Mouse (Mus musculus): Measurements from ENCODE around the gene Hacl1. TPM values are rescaled to one million over a fixed set of nuclear protein-coding genes. Genes with fewer than 3 reads are reported as not detected.

Hacl1 gene
- total RNA-seq, 2 experiments from 2014 or later: 0.58 to 11.2 TPM

- ATAC-seq (replicated peaks; ENCODE audit: low FRiP score, poor library complexity, severe bottlenecking): no peak
Observed at GRCm38 (mm10) chr14:31586451-31586850, 54.6 kb downstream of the Hacl1 start.

GRCm38 (mm10) chr14:31583082-31583481 lies 58.0 kb downstream of the Hacl1 start:
- no peak for ATAC-seq (replicated peaks; ENCODE audit: low FRiP score, poor library complexity, severe bottlenecking)

DNA sequence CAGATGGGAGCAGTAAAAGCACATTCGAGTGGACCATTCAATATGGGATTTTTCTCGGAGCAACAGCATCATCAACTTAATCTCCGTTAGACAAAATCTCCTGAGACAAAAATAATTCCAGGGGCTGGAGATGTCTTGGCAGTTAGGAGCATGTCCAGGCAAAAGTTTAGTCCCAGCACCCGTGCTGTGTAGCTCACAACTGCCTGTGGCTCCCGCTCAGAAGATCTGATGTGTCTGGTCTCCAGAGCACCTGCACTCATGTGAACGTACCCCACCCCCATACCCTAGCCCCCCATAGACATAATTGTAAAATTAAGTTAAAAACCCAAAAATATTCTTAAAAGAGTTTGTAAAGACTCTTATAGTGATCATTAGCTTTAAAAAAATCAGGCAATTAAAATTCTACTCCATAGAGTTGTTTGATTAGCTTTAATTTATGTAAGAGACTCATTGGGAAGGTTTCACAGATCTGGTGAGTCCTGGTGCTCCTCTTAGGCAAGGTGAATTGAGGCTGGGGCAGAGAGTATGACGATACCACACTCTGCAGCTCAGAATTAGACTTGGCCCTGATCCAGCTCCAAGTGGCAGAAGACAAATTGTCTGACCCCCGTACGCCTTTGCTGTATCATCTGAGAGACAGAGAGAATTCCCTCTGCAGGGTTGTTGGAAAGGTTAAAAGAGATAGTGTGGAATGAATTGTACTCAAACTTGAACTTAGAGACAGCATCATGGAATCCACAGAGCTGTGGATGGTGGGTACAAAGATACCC lies 62.9 kb downstream of the Hacl1 start:
- ATAC-seq (replicated peaks; ENCODE audit: low FRiP score, poor library complexity, severe bottlenecking): no peak

DNA sequence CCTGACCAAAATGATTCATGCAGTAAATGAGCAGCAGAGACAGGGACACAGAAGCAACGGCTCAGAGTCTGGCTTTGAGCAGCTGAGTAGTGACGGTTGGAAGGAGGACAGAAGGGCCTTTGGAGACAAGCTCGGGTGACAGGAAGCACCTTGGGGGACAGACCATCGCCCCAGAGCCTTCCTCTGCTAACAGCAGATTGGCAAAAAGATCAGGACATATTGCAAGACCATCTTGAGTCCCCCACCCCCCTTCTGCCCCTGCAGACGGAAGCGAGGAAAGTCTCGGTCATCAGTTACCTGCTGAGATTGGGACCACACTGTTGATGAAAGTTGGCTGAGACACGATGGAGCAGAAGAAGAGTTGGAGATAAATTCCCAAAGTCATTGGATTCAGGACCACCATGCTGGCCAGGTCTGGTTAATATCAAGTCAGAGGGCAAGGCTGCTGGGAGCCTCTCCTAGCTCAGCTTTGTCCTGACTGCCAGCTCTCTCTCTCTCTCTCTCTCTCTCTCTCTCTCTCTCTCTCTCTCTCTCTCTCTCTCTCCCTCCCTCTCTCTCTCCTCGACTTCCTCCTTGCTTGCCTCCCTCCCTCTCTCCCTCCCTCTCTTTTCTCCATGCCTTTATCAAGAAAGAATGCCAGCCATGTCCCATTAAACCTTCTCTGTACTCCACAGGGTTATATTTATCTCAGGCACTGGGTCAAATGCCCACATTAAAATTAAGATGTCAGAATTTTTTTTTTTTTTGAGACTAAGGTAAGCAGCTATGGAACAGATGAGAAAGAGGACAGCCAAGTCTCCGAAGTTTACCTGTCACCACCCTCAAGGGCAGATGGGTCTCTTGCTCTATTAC lies 64.0 kb downstream of the Hacl1 start:
- no peak for ATAC-seq (replicated peaks; ENCODE audit: low FRiP score, poor library complexity, severe bottlenecking)

- ATAC-seq (replicated peaks; ENCODE audit: low FRiP score, poor library complexity, severe bottlenecking): no peak
Observed at GRCm38 (mm10) chr14:31575866-31576265, 65.2 kb downstream of the Hacl1 start.

DNA sequence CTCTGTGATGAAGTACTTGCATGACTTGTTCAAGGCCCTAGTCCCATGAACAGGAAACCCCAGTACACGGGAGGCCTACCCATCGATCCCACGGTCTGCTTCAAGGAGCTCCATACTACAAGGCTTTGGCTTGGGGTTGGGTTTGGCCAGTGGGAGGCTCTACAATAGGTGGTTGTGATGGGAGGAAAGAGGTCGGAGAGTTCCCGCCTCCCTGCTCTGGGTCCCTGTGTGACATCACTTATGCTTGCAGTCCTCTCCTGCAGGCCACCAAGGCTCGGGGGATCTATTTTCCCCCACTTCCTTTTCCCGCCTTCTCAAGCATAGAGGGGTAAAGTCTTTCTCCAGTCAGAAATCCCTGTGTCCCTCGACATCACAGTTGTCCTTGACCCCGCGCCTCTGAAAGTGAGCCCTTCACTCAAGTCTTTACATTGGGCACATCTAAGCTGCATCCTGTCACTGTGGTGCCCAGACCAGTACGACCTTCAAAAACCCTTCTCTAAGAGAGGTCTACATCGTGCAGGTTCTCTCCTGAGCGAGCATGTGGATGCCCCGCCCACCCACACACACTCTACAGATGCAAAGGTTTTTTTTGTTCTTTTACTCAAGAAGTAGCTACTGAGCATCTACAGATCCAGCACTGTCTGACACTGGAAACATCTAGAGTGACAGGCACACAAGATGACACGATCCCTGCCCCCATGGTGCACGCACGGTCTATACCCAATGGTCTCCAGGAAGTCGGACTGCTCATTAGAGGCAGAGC lies 66.0 kb downstream of the Hacl1 start:
- ATAC-seq (replicated peaks; ENCODE audit: low FRiP score, poor library complexity, severe bottlenecking): no peak

DNA sequence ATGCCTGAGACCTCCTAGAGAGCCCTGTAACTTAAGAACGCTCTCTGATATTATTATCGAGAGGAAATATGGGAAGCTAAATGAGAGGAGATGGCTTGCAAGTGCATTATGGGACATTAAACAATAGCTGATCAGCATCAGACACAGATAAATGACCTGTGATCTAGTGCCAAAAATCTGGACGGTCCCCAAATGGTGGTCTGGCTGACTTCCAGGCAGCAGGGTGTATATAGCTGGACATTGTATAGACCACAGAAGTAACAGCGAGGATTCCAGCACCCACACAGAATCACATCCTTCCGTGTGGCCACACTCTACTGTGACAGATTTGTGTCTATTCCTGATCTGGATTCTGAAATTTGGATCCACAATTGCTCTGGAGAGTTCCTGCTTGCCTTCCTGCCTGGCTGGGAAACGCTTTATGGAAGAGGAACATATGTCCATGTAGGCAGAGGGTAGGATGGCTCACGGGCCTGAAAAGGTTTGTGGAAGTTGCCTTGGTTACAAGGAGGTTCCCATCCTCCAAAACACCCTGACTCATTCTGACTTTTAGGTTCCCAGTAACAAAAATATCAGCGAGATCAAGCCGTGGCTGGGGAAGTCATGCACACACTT lies 68.4 kb downstream of the Hacl1 start:
- ATAC-seq (replicated peaks; ENCODE audit: low FRiP score, poor library complexity, severe bottlenecking): no peak

GRCm38 (mm10) chr14:31571419-31571818 lies 69.7 kb downstream of the Hacl1 start:
- ATAC-seq (replicated peaks; ENCODE audit: low FRiP score, poor library complexity, severe bottlenecking): no peak

DNA sequence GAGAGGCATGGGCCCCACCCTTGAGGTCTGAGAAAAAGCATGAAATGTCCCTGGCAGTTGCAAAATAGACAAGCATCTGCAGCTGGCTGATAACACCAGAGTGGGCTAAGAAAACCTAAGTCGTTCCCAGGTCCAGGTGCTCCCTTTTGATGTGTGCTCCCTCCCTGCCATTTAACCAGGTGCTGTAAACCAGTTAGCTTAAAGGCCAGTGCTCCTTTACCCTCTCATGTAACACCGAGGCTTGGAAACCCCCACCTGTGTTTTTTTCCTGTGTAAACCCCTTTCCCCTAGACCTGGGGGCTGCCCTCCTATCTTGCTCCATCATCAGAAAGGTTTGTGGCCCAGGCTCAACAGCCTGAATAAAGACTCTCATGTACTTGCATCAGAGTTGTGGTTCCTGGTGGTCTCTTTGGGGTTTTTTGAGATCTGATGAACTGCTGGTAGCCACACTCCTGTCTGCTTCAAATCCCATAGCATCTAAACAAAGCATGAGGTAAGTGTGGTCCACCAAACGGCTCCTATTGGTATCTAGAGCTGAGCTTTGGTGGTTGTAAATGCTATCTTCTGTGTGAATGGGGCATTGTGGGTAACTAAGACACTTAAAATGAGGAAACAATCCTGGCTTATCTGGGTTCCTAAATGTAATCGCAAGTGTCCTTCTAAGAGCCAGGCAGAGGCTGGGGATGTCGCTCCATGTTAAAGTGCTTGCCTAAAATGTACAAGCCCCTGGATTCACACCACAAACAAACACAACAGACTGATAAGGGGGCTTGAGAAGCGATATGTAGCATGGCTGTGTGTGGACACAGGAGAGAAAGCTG lies 70.7 kb downstream of the Hacl1 start:
- no peak for ATAC-seq (replicated peaks; ENCODE audit: low FRiP score, poor library complexity, severe bottlenecking)

DNA sequence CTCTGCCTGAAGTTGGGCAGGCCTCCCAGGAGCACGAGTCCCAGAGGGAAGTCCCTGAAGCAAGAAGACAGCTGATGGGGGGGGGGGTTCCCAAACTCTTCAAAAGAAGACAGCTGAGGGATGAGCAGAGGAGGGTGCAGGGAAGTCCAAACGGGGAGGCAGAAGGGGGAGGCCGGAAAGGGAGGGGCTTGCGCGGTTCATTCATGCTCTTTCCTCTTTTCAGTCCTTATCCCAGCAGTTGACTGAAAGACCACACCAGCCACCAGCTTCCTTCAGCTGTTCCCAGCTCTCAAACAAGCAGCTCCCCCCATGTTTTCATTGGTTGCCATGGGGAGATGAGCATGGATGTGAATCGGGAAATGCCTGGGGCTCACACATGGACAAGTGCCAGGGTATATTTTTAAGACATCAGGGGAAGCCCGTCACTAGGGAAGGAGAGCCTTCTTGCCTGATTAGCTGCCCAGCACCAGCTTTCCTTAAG lies 71.9 kb downstream of the Hacl1 start:
- no peak for ATAC-seq (replicated peaks; ENCODE audit: low FRiP score, poor library complexity, severe bottlenecking)

DNA sequence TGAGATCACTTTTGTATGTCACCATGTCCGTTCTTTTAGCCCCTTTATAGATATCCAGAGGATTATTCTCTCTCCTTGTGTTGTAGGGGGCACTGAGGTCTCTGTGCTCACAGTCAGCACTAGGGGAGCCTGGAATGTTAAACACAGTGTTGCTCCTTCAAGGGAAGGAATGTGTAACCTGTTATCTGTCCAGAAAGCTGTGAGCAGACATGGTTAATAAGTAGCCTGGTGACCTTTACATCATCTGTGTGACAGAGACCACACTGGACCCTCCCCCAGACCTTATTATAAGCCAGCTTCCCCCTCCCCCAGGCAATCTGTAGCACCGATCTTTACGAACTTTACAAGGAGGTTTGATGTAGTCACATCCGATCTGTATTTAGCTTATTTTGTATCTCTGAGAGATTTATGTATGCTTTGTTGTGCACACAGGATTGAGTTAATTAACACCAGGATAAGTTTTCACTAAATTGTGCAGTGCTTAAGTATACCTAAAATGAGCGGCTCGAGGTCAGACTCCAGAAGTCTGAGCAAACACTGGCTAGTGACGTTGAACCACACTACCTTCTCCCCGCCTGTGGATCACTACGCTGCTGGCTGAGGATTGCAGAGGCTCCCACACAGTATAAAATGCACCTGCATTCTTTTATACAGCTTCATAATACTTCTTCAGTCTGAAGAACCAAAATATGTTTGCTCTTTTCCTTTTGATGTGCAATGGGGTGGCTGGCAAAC lies 75.4 kb downstream of the Hacl1 start:
- ATAC-seq (replicated peaks; ENCODE audit: low FRiP score, poor library complexity, severe bottlenecking): no peak

DNA sequence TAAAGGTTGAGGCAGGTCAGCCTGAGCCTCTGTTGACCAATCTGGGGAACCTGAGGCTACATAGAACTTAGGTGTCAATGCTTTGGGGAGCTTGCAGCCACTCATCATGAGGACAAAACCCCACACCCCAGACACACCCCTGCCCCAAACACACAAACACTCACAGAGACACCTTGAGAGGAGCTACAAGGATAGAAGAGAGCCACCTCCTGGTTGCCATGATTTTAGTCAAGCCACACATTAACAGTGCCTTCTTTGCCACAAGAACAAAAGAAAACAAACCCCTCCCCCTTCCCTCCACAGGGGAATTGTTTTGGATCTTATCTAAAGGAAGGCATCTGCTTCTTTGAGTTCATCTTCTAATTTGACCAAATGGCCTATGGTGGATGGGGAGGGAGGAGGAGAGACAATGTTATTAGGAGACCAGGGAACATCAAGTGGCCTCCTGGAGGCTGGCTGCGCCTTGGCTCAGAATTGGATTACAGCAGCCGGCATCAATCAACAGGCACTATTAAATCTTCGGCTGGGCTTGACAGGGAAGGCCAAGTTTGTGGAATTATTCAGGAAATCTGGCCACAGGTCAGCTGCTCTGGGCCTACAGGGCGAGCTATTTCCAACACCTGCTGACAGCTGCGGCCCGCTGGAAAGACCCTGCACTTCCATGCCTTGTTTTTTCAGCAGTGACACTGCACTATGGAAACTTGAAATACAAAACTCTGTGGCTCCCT lies 76.5 kb downstream of the Hacl1 start:
- no peak for ATAC-seq (replicated peaks; ENCODE audit: low FRiP score, poor library complexity, severe bottlenecking)

GRCm38 (mm10) chr14:31560886-31561285 lies 80.2 kb downstream of the Hacl1 start:
- ATAC-seq (replicated peaks; ENCODE audit: low FRiP score, poor library complexity, severe bottlenecking): no peak; the same call in 1 of the 2 replicates

GRCm38 (mm10) chr14:31559216-31559615 lies 81.9 kb downstream of the Hacl1 start:
- no peak for ATAC-seq (replicated peaks; ENCODE audit: low FRiP score, poor library complexity, severe bottlenecking)

DNA sequence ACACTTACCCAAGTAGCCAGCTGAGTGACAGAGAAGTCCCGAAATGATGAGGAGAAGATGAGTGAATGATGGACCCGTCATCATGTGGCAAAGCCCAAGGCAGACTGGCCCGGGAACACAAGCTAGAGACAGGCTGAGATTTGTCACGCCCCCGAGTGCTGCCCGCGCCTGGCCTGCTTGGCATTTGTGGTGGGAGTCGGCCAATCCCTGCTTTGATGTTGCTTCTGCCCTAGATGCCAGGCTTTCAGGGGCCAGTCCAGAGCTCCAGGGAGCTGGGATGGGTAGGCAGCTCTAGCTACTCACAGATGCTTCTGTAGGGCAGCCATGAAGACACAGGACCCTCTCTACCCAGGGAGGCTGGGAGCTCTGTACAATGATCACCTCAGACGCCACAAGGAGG lies 83.3 kb downstream of the Hacl1 start:
- no peak for ATAC-seq (replicated peaks; ENCODE audit: low FRiP score, poor library complexity, severe bottlenecking)

DNA sequence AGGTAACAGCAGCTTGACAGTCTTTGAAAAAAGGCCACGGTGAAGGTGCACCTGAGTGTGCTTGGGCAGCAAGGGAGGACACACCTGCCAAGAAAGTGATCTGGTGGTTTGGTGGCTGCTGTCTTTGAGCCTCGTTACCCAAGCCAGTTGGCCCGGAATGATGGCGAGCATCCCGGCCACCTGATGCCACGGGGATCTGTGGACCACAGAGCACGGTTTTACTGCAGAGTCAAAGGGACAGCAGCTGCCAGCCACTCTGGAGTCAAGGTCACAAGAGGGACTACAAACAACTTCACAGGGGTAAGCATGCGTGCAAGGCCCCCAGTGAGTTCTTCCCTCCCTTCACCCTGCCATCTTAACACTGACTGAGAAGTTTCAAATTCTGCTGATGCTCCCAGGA lies 83.8 kb downstream of the Hacl1 start:
- no peak for ATAC-seq (replicated peaks; ENCODE audit: low FRiP score, poor library complexity, severe bottlenecking)

DNA sequence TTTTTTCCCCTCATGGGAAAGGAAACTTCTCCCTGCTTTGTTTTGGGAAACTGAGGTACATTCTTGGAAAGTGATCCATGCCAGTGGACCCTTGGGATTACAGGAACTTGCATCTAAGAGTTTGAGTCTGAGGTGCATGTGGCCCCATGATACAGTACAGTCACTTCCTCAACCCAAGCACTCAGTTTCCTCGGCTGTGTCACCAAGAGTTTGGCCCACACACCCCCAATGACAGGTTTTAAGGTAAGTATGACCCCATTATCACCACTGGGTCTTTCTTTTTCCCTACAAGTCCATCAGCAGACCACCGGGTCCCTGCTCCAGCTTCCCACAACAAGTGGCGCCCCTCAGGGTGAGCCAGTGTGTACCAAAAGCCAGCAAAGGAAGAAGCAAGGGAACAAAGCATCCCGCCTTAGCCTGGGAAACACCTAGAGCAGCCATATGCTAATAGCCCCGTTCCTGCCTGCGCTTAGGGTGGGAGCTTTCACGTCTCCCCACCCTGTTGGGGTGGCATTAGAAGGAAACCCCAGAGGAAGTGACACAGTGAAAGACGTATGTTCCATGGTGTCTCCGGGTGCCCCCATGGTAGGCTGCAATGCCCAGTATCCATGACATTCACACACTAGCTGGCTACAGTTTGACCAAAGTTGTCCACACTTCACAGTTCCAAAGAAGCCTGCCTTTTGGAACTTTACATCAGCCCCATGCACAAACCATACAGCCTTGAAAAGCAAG lies 84.4 kb downstream of the Hacl1 start:
- no peak for ATAC-seq (replicated peaks; ENCODE audit: low FRiP score, poor library complexity, severe bottlenecking)

Data from erythroblast, adult 5-6 weeks (primary cell).